Mouse (Mus musculus) small intestine, adult 2 months (tissue): ENCODE results near the gene Rsph6a. TPM values are rescaled to one million over a fixed set of nuclear protein-coding genes. Genes with fewer than 3 reads are reported as not detected.

Source experiments
- H3K27ac ChIP-seq: fragments of 200-500 bp; 2 replicates; pipeline ENCODE4 v1.5.1; 2012; ENCODE audit warnings: low read depth, low read length, control low read depth, inconsistent platforms; ENCODE audit not compliant: insufficient read depth
- H3K27me3 ChIP-seq: fragments of 200-500 bp; 2 replicates; pipeline ENCODE4 v1.6.1; 2012; ENCODE audit warnings: mild to moderate bottlenecking, moderate library complexity, low read length, inconsistent platforms; ENCODE audit not compliant: control insufficient read depth, insufficient read depth
- H3K36me3 ChIP-seq: fragments of 200-500 bp; 2 replicates; pipeline ENCODE4 v1.6.1; 2012; ENCODE audit warnings: mild to moderate bottlenecking, low read length, control low read depth, inconsistent platforms; ENCODE audit not compliant: control insufficient read depth, insufficient read depth
- H3K4me1 ChIP-seq: fragments of 200-500 bp; 2 replicates; pipeline ENCODE4 v1.6.1; 2012; ENCODE audit warnings: low read length, inconsistent platforms, mixed read lengths; ENCODE audit not compliant: control insufficient read depth, insufficient read depth, insufficient read length
- H3K4me3 ChIP-seq: fragments of 200-500 bp; 2 replicates; pipeline ENCODE4 v1.5.1; 2012; ENCODE audit warnings: low read depth, mild to moderate bottlenecking, control low read depth, inconsistent platforms, low read length, moderate library complexity
- CTCF ChIP-seq: fragments of 200-500 bp; IDR thresholded peaks from 2 replicates; pipeline ENCODE4 v1.5.1; 2012; ENCODE audit warnings: low read depth, mild to moderate bottlenecking, control low read depth, inconsistent platforms, low read length, moderate library complexity, mixed read lengths; ENCODE audit not compliant: insufficient replicate concordance, insufficient read length; ENCODE audit errors: extremely low read depth
- POLR2A ChIP-seq: fragments of 200-500 bp; IDR thresholded peaks from 2 replicates; pipeline ENCODE4 v1.6.1; 2012; ENCODE audit warnings: low read depth, mild to moderate bottlenecking, control low read depth, inconsistent platforms, low read length, moderate library complexity
- WGBS: fragments of 180-500 bp; shearing (Covaris S2); methylation state at CpG from one replicate; pipeline ENCODE4 v1.1.7; 2018; 5-methylcytosine and 5-hydroxymethylcytosine counted together
- polyA plus RNA-seq: library from polyadenylated mRNA; depleted of rRNA; stranded (reverse); fragments of >200 nt; gene quantifications from 2 replicates; pipeline ENCODE4 v1.2.3, GENCODE M21; 2012; rRNA removed

The Rsph6a gene
- not detected in 2 replicates for polyA plus RNA-seq

GRCm38 (mm10) chr7:19054047-19054776 is at the start of gene Rsph6a:
TSS of gene Rsph6a (plus strand) at chr7:19054690.
- TF ChIP-seq CTCF (no peak; the same call in 1 of the 2 replicates), POLR2A (no peak)
- Histone ChIP-seq H3K27ac (no peak within 1 kb of the TSS), H3K4me3 (no peak within 1 kb of the TSS), H3K4me1 (no peaks in the 10 kb centered on the region), H3K27me3 (no peaks in the 10 kb centered on the region), H3K36me3 (peaks cover 26% of the 10 kb centered on the region)
- 57% methylated on average over 33 of the region's 33 CpGs for WGBS

- Histone ChIP-seq H3K27ac (no peak overlapping the region), H3K36me3 (peaks cover 7% of the 10 kb centered on the region; the same call in 1 of the 2 replicates), H3K27me3 (no peaks in the 10 kb centered on the region), H3K4me1 (peaks cover 32% of the 10 kb centered on the region), H3K4me3 (peak overlapping the region; percentile 97)
- TF ChIP-seq CTCF (no peak), POLR2A (no peak)
- WGBS: 30% methylated on average over 34 of the region's 34 CpGs
Measured at GRCm38 (mm10) chr7:19005417-19006121, 48.9 kb upstream of the Rsph6a start.

- H3K27me3 ChIP-seq: no peaks in the 10 kb centered on the region
- H3K36me3 ChIP-seq: peaks cover 7% of the 10 kb centered on the region; the same call in 1 of the 2 replicates
- no peak overlapping the region for H3K4me3 ChIP-seq
- H3K4me1 ChIP-seq: peaks cover 31% of the 10 kb centered on the region
- 0 out of 2 replicates have a peak overlapping the region, but pooled peaks have one; percentile 36 for H3K27ac ChIP-seq
- 3% methylated on average over 12 of the region's 12 CpGs for WGBS
- TF ChIP-seq POLR2A: no peak
- peak; percentile 99; the same call in 1 of the 2 replicates for TF ChIP-seq CTCF
Measured at GRCm38 (mm10) chr7:19006476-19006875, 48.0 kb upstream of the Rsph6a start.

- 15% methylated on average over 13 of the region's 13 CpGs for WGBS
- Histone ChIP-seq H3K27ac (peak overlapping the region; percentile 75), H3K4me3 (0 out of 2 replicates have a peak overlapping the region, but pooled peaks have one; percentile 1)
Measured at GRCm38 (mm10) chr7:19007026-19007977, 47.2 kb upstream of the Rsph6a start.

GRCm38 (mm10) chr7:19010581-19010980 is 43.9 kb upstream of the Rsph6a start:
- TF ChIP-seq POLR2A (no peak), CTCF (no peak)
- H3K27ac ChIP-seq: no peak overlapping the region
- no peak overlapping the region for H3K4me3 ChIP-seq
- H3K4me1 ChIP-seq: peaks cover 20% of the 10 kb centered on the region
- H3K36me3 ChIP-seq: peaks cover 4% of the 10 kb centered on the region; the same call in 1 of the 2 replicates
- no peaks in the 10 kb centered on the region; the same call in 1 of the 2 replicates for H3K27me3 ChIP-seq
- 56% methylated on average over 7 of the region's 7 CpGs for WGBS

More at GRCm38 (mm10) chr7:19007026-19007977, 47.2 kb upstream of the Rsph6a start:
- H3K27me3 ChIP-seq: no peaks in the 10 kb centered on the region; the same call in 1 of the 2 replicates
- peaks cover 7% of the 10 kb centered on the region; the same call in 1 of the 2 replicates for H3K36me3 ChIP-seq
- TF ChIP-seq CTCF (no peak), POLR2A (no peak)
- H3K4me1 ChIP-seq: peaks cover 32% of the 10 kb centered on the region

GRCm38 (mm10) chr7:19012025-19012621 is 42.4 kb upstream of the Rsph6a start:
- peaks cover 13% of the 10 kb centered on the region for H3K4me1 ChIP-seq
- no peaks in the 10 kb centered on the region; the same call in 1 of the 2 replicates for H3K27me3 ChIP-seq
- no peak overlapping the region for H3K27ac ChIP-seq
- TF ChIP-seq POLR2A: no peak
- TF ChIP-seq CTCF: no peak
- WGBS: 2% methylated on average over 29 of the region's 31 CpGs
- H3K36me3 ChIP-seq: no peaks in the 10 kb centered on the region
- H3K4me3 ChIP-seq: peak overlapping the region; percentile 36
